In the genomic region with DNA sequence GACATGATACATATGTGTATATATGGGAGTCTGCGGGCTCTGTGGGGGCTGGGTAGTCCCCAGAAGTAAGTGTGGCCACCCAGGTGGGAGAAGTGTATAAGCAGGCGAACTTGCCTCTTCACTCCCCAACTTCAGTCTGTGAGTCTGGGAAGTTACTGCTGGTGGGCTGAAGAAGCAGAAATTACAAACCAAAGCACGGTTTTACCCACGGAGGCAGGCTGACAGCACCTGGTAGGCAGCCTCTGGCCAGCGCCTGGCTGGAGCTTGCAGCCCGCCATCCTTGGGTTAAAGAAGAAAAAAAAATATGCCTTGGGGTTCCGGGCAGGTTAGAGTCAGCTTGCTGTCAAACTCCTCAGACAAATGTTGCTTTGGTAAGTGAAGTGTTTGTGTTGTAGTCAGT, we compare ENCODE assay signal across 8 mouse cellular contexts.
DNase-seq lines count a peak whose midpoint lies in the region; ATAC-seq and TF ChIP-seq lines count a peak whose summit lies in the region.

No protein-coding gene starts in this region.

- DNase-seq in lung, adult 2 months: no peak
- DNase-seq in lung, adult 18-20 months: no peak
- peak; percentile 40 for DNase-seq in limb, embryonic 10.5 days (ENCODE audit: low spot score)
- DNase-seq in layer of hippocampus, adult 18-20 months (ENCODE audit: low spot score in 2 of 2): no peak
- no peak for DNase-seq in Muller cell, postnatal 12 days (ENCODE audit: inconsistent ontology term)
- DNase-seq in layer of hippocampus, adult 11-12 months (ENCODE audit: low spot score): no peak

- no peak for TF ChIP-seq POLR2A in lung, adult 2 months (IDR thresholded peaks at IDR 0.05; ENCODE audit: borderline replicate concordance, extremely low read depth, low read depth, low read length)

- no peak for TF ChIP-seq CTCF in lung, adult 2 months (IDR thresholded peaks at IDR 0.05; ENCODE audit: insufficient read depth, low read length)

- no peaks in the 10 kb centered on the region for H3K27me3 ChIP-seq in embryonic facial prominence, embryonic 15.5 days
- H3K27me3 ChIP-seq in limb, embryonic 10.5 days (ENCODE audit: low read depth, poor library complexity, severe bottlenecking): 0 out of 2 replicates have a peak, but pooled peaks cover 6% of the 10 kb centered on the region
- H3K27me3 ChIP-seq in stomach, embryonic 14.5 days (ENCODE audit: control insufficient read depth, insufficient read depth, low read length): no peaks in the 10 kb centered on the region

- H3K4me3 ChIP-seq in lung, adult 2 months (replicated peaks; ENCODE audit: extremely low read depth, low read depth, low read length): peak overlapping the region; percentile 57
- peak overlapping the region; percentile 67 for H3K4me3 ChIP-seq in embryonic facial prominence, embryonic 15.5 days (replicated peaks)
- peak overlapping the region; percentile 76 for H3K4me3 ChIP-seq in limb, embryonic 10.5 days
- peak overlapping the region; percentile 70 for H3K4me3 ChIP-seq in stomach, embryonic 14.5 days (ENCODE audit: low read depth, low read length)

- no peaks in the 10 kb centered on the region for H3K36me3 ChIP-seq in embryonic facial prominence, embryonic 15.5 days
- H3K36me3 ChIP-seq in limb, embryonic 10.5 days: peaks cover 14% of the 10 kb centered on the region
- no peaks in the 10 kb centered on the region; the same call in 1 of the 2 replicates for H3K36me3 ChIP-seq in stomach, embryonic 14.5 days (ENCODE audit: control insufficient read depth, insufficient read depth, low read length)

- H3K9me3 ChIP-seq in embryonic facial prominence, embryonic 15.5 days (replicated peaks): no peaks in the 10 kb centered on the region
- H3K9me3 ChIP-seq in limb, embryonic 10.5 days (replicated peaks): no peaks in the 10 kb centered on the region
- no peaks in the 10 kb centered on the region for H3K9me3 ChIP-seq in stomach, embryonic 14.5 days (ENCODE audit: control insufficient read depth, low read depth, low read length)

- 7% methylated on average over 7 of the region's 7 CpGs for WGBS in lung, adult 2 months
- 1% methylated on average over 7 of the region's 7 CpGs for WGBS in embryonic facial prominence, embryonic 15.5 days
- 7% methylated on average over 7 of the region's 7 CpGs for WGBS in limb, embryonic 10.5 days
- WGBS in stomach, embryonic 14.5 days: 1% methylated on average over 7 of the region's 7 CpGs

- H3K9ac ChIP-seq in embryonic facial prominence, embryonic 15.5 days: peak overlapping the region; percentile 53
- peak overlapping the region; percentile 84 for H3K9ac ChIP-seq in stomach, embryonic 14.5 days (replicated peaks; ENCODE audit: low read depth, low read length)

- peak overlapping the region; percentile 86 for H3K4me2 ChIP-seq in embryonic facial prominence, embryonic 15.5 days (replicated peaks)
- H3K4me2 ChIP-seq in stomach, embryonic 14.5 days (replicated peaks; ENCODE audit: low read depth, low read length): peak overlapping the region; percentile 65

- peaks cover 13% of the 10 kb centered on the region for H3K4me1 ChIP-seq in lung, adult 2 months (ENCODE audit: control insufficient read depth, insufficient read depth, low read length)
- H3K4me1 ChIP-seq in embryonic facial prominence, embryonic 15.5 days: peaks cover 54% of the 10 kb centered on the region
- peaks cover 52% of the 10 kb centered on the region for H3K4me1 ChIP-seq in limb, embryonic 10.5 days
- peaks cover 28% of the 10 kb centered on the region for H3K4me1 ChIP-seq in stomach, embryonic 14.5 days (ENCODE audit: control insufficient read depth, insufficient read depth, low read length)

- no peak for ATAC-seq in embryonic facial prominence, embryonic 15.5 days (ENCODE audit: insufficient number of reproducible peaks, low FRiP score, low TSS enrichment, low read depth)
- no peak for ATAC-seq in stomach, embryonic 14.5 days (ENCODE audit: insufficient number of reproducible peaks, insufficient read depth, low FRiP score, low read depth)

- peak overlapping the region; percentile 99 for H3K27ac ChIP-seq in embryonic facial prominence, embryonic 15.5 days (replicated peaks)
- peak overlapping the region; percentile 98 for H3K27ac ChIP-seq in limb, embryonic 10.5 days
- H3K27ac ChIP-seq in stomach, embryonic 14.5 days (ENCODE audit: low read length): peak overlapping the region; percentile 99
